Mouse (Mus musculus) stomach, embryonic 16.5 days (tissue): ENCODE data around the gene Tlk2. TPM values are rescaled to one million over a fixed set of nuclear protein-coding genes. Genes with fewer than 3 reads are reported as not detected.

Experiments used
- ATAC-seq: fragments of 200-750 bp; cut with Nextera tagmentation; 2 replicates; pipeline ENCODE4 v1.8.0; 2017; ENCODE audit warnings: moderate number of reproducible peaks, moderate TSS enrichment; ENCODE audit not compliant: insufficient read depth, low FRiP score
- H3K27ac ChIP-seq: fragments of 300-500 bp; sonication (generic); 2 replicates; pipeline ENCODE4 v1.5.1; 2014; ENCODE audit warnings: low read length
- H3K27me3 ChIP-seq: fragments of 300-500 bp; sonication (generic); 2 replicates; pipeline ENCODE4 v1.6.1; 2014; ENCODE audit warnings: low read length, control low read depth, mixed read lengths; ENCODE audit not compliant: control insufficient read depth, insufficient read depth
- H3K36me3 ChIP-seq: fragments of 300-500 bp; sonication (generic); 2 replicates; pipeline ENCODE4 v1.6.1; 2014; ENCODE audit warnings: low read length; ENCODE audit not compliant: control insufficient read depth, insufficient read depth
- H3K4me1 ChIP-seq: fragments of 300-500 bp; sonication (generic); 2 replicates; pipeline ENCODE4 v1.6.1; 2014; ENCODE audit warnings: low read length, control low read depth, mixed read lengths; ENCODE audit not compliant: control insufficient read depth, insufficient read depth
- H3K4me2 ChIP-seq: fragments of 300-500 bp; sonication (generic); 2 replicates; pipeline ENCODE4 v1.6.1; 2014; ENCODE audit warnings: low read depth, low read length, mixed read lengths
- H3K4me3 ChIP-seq: fragments of 300-500 bp; sonication (generic); replicated peaks from 2 replicates; pipeline ENCODE4 v1.5.1; 2014; ENCODE audit warnings: mild to moderate bottlenecking, low read length
- H3K9ac ChIP-seq: fragments of 300-500 bp; sonication (generic); 2 replicates; pipeline ENCODE4 v1.6.1; 2014; ENCODE audit warnings: low read length
- H3K9me3 ChIP-seq: fragments of 300-500 bp; sonication (generic); replicated peaks from 2 replicates; pipeline ENCODE4 v1.6.1; 2016; ENCODE audit warnings: low read length, control low read depth; ENCODE audit not compliant: control insufficient read depth
- WGBS: fragments of 180-500 bp; shearing (Covaris S2); extraction: QIAGEN DNeasy Blood & Tissue Kit; methylation state at CpG from one replicate; pipeline ENCODE4 v1.1.7; 2014; 5-methylcytosine and 5-hydroxymethylcytosine counted together
- polyA plus RNA-seq: library from polyadenylated mRNA; unstranded; fragments of >200 nt; fragmentation: Nextera tagmentation; extraction: Ambion mirVana; gene quantifications from 2 replicates; pipeline ENCODE4 v1.2.1, GENCODE M21; 2015

The Tlk2 gene
- polyA plus RNA-seq, 1 experiment from 2014 or later, result 10.5 TPM

DNA sequence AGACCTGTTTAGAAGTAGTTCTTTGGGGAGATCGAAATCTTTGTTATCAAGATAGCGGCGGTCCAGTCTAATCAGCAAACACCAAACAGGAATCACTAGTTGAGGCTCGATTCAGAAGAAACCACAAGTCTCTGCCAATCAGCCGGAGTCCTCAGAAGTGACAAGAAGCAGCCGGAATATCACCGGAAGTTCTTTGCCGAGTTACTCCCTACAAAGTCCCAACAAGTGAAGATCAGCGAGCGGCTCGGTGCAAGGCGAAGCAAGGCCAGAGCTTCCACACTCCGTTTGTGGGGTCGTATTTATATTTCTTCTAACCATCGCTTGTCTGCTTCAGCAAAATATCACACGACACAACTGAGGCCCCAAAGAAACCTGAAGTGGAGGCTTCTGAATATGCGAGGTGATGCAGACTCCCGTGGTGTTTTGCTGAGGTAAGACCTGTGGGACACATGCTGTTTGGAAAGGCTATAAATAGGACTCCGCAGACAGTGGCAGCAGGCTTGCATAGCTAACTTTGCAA, 21.8 kb upstream of the Tlk2 start:
- Histone ChIP-seq H3K4me1 (peaks cover 14% of the 10 kb centered on the region), H3K9ac (no peak overlapping the region), H3K36me3 (no peaks in the 10 kb centered on the region), H3K9me3 (no peaks in the 10 kb centered on the region), H3K4me3 (no peak overlapping the region), H3K4me2 (no peak overlapping the region), H3K27ac (no peak overlapping the region), H3K27me3 (no peaks in the 10 kb centered on the region)
- no peak for ATAC-seq
- 79% methylated on average over 19 of the region's 19 CpGs for WGBS

DNA sequence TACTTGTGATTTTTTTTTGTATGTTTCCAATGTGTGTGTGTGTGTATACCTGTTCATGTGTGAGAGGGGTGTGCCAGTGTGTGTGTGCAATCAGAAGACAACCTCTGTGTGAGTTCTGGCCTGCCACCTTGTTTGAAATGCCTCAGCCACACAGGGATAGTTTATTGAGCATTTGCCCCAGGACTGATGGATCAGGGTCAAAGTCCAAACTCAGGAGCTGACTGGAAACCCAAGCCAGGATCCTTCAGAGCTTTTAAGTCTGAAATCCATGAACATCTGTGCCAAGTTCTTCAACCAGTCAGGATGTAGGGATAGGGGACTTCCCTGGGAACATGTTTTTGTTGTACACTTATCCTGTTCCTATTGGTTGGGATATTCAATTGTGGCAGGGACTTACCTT, 20.6 kb upstream of the Tlk2 start:
- H3K36me3 ChIP-seq, result no peaks in the 10 kb centered on the region
- no peak overlapping the region for H3K27ac ChIP-seq
- ATAC-seq, result no peak
- no peak overlapping the region for H3K4me2 ChIP-seq
- peaks cover 7% of the 10 kb centered on the region for H3K9me3 ChIP-seq
- no peak overlapping the region for H3K9ac ChIP-seq
- peaks cover 8% of the 10 kb centered on the region for H3K4me1 ChIP-seq
- H3K4me3 ChIP-seq, result no peak overlapping the region
- no peaks in the 10 kb centered on the region for H3K27me3 ChIP-seq

DNA sequence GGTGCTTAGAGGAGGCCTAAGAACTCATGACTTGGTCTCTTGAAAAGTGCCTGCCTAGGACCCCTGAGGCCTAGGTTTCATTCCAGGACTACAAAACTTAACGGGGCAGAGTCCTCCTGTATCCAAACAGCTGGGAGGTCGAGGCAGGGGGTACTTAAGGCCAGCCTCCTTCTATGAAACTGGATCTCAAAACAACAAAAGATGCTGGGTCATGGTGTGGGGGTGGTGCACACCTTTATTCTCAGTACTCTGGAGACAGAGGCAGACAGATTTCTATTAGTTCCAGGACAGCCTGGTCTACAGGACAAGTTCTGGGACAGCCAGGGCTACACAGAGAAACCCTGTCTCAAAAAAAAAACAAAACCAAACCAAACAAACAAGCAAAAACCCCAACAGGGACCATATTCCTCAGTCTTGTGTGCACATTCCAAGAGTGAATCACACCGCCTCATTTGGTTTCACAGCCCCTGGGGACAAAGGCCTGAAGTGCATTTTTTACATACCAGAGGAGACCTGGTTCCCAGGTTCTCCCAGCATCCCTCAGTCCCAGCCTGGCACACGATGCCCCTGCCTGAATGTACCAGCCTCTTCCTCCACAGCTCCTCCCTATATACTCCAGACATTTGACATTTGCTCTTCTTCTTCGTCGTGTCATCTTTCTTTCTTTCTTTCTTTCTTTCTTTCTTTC, 18.8 kb upstream of the Tlk2 start:
- no peak for ATAC-seq
- H3K36me3 ChIP-seq, result no peaks in the 10 kb centered on the region

DNA sequence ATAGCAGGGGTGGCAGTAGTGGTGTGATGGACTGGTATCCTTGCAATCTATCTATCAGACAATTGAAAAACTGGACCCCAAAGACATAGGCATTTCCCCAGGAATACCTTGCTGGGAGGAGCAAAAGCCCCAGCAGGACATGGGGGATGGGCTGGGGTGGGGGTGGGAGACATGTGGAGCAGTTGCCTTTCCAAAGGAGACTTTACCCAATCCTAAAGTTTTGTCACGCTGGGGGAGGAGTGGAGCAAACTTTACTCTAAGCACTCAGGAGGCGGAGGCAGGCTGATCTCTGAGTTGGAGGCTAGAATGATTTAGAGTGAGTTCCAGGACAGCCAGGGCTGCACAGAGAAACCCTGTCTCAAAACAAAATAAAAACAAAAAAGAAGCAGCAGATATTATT, 17.2 kb upstream of the Tlk2 start:
- Histone ChIP-seq H3K4me1 (no peaks in the 10 kb centered on the region), H3K27me3 (no peaks in the 10 kb centered on the region), H3K4me3 (no peak overlapping the region), H3K9me3 (peaks cover 21% of the 10 kb centered on the region), H3K4me2 (no peak overlapping the region), H3K36me3 (no peaks in the 10 kb centered on the region), H3K27ac (no peak overlapping the region), H3K9ac (no peak overlapping the region)
- WGBS, result 94% methylated on average over 2 of the region's 2 CpGs
- no peak for ATAC-seq

More for the DNA sequence above, 18.8 kb upstream of the Tlk2 start:
- Histone ChIP-seq H3K9ac (no peak overlapping the region), H3K4me3 (no peak overlapping the region), H3K4me2 (no peak overlapping the region), H3K9me3 (peaks cover 11% of the 10 kb centered on the region), H3K27me3 (no peaks in the 10 kb centered on the region), H3K4me1 (no peaks in the 10 kb centered on the region), H3K27ac (no peak overlapping the region)
- WGBS, result 57% methylated on average over 6 of the region's 6 CpGs

DNA sequence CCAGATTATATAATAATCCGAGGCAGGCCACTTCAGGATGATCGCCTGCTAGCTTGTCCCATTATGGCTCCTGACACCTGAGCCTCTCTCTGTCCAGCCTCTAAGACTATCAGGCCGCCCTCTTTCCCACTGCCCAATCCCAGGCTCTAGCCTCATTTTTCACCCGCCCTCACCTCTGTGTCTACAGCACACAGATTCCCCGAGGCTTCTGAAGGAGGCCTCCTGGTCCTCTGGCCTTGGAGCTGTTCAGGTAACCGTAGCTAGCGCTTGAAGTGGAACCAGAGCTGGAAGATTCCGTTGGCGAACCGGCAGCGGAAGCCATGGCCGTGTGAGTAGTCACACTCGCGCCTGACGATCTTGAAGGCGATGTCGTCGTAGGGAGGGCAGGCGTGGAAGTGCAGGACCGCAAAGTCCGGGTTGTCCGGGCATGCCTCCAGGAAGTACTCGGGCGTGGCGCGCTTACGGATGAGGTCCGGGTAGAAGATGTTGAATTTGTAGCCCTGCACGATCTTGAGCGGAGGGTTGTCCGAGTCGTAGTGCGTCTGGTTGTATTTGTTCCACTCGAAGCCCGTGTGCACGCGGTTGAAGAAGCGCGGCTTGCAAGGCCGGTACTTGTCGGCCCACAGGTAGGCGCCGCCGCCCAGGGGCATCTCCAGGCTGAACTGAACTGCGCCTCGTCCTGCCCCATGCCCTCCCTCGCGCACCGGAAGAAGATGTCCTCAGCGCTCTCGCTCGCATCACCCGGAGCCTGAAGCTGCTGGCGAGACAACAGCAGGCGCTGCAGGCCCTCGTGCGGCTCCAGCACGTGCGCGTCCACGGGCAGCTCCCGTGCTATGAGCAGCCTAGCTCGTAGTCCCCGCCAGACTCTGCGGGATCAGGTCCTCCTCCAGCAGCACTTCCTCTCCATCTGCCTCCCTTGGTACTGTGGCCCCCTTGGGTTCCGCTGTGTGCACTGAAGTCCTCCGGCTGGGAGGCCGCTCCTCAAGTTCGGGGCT, 13.8 kb upstream of the Tlk2 start:
- H3K9ac ChIP-seq, result no peak overlapping the region
- peaks cover 21% of the 10 kb centered on the region for H3K9me3 ChIP-seq
- H3K36me3 ChIP-seq, result no peaks in the 10 kb centered on the region
- 79% methylated on average over 69 of the region's 69 CpGs for WGBS
- H3K27me3 ChIP-seq, result no peaks in the 10 kb centered on the region
- H3K27ac ChIP-seq, result no peak overlapping the region
- no peak overlapping the region for H3K4me3 ChIP-seq
- no peak for ATAC-seq
- no peak overlapping the region for H3K4me2 ChIP-seq
- H3K4me1 ChIP-seq, result no peaks in the 10 kb centered on the region

DNA sequence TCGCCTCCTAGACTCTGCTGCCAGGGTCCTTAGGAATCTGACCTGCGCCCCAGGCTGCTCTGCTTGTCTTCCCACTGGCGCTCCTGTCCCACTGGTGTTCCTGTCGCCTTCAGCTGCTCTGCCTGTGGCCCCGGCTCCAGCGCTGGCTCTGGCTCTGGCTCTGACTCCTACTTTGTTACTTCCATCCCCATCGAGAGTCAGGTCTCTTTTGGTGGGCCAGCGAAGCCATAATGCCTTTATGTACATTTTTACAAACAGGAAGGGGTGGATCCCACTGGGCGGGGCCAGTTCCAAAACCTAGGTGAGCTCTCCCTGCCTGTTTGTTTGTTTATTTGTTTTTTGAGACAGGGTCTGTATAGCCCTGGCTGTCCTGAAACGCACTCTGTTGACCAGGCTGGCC, 11.8 kb upstream of the Tlk2 start:
- Histone ChIP-seq H3K27me3 (no peaks in the 10 kb centered on the region), H3K27ac (no peak overlapping the region), H3K4me3 (no peak overlapping the region), H3K9me3 (peaks cover 21% of the 10 kb centered on the region), H3K36me3 (no peaks in the 10 kb centered on the region), H3K4me2 (no peak overlapping the region), H3K4me1 (no peaks in the 10 kb centered on the region), H3K9ac (no peak overlapping the region)
- 93% methylated on average over 10 of the region's 10 CpGs for WGBS
- no peak for ATAC-seq

DNA sequence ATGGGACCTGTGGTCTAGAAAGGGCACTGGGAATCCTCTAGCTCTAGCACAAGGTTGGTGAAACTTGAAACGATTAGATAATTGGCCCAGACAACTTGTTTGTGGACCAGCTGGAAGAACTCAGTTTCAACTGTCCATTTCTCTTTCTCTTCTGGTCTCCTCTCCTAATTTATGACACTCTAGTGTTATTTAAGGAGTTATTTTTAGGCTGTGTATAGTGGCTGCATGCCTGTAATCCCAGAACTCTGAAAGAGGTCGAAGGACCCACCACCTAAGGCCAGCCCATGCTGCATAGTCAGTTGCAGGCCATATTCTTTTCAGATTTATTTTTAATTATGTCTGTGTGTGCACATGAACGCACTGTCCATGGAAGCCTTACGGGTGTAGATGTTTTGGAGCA, 916 bp downstream of the Tlk2 start:
- Histone ChIP-seq H3K36me3 (no peaks in the 10 kb centered on the region), H3K27ac (peak overlapping the region; percentile 97; the same call in 1 of the 2 replicates), H3K27me3 (no peaks in the 10 kb centered on the region), H3K4me1 (peaks cover 15% of the 10 kb centered on the region), H3K9me3 (no peaks in the 10 kb centered on the region), H3K4me2 (peak overlapping the region; percentile 85), H3K4me3 (peak overlapping the region; percentile 63), H3K9ac (no peak overlapping the region)
- ATAC-seq, result no peak
- 69% methylated on average over 4 of the region's 4 CpGs for WGBS

DNA sequence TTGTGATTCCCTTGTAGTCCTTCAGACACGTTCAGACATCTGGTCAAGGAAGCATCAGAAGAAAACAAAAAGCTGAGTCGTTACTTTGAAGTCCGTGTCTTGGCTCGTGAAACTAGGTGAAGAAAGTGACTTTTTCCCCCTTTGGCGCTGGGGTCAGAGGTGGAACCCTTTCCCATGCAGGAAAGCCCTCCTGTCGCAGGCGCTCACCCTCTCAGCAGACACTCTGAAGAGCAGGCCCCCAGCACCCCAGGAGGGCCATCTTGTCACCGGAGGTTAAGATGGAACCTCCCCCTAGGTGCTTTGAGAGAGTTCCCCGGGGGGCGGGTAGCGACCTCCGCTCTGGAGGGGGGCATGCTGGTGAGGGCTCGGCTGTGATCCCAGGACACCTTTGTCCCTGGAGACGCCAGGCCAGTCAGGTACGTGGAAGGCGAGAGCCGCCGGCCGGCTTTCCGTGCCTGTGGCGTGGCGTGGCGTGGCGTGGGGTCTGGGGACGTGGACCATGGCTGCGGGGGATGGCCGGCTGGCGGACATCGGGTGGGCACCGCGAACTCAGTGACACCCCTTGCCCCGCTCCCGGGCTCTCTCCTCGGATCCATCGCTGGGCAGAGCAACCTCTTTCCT, 2.0 kb downstream of the Tlk2 start:
- WGBS, result under 1% methylated on average over 35 of the region's 35 CpGs
- no peaks in the 10 kb centered on the region for H3K27me3 ChIP-seq
- H3K4me2 ChIP-seq, result peak overlapping the region; percentile 85
- peaks cover 15% of the 10 kb centered on the region for H3K4me1 ChIP-seq
- peak overlapping the region; percentile 63 for H3K4me3 ChIP-seq
- no peak for ATAC-seq
- H3K36me3 ChIP-seq, result no peaks in the 10 kb centered on the region
- no peaks in the 10 kb centered on the region for H3K9me3 ChIP-seq
- peak overlapping the region; percentile 93 for H3K9ac ChIP-seq
- peak overlapping the region; percentile 97 for H3K27ac ChIP-seq
